Mouse (Mus musculus): ENCODE measurements around the gene Pcdh15.

GRCm38 (mm10) chr10:74359526-74359925, 1260.4 kb downstream of the Pcdh15 start:
- TF ChIP-seq POLR2A (IDR thresholded peaks at IDR 0.05; ENCODE audit: borderline replicate concordance, insufficient read depth, low read length) (no peak), CTCF (IDR thresholded peaks at IDR 0.05; ENCODE audit: borderline replicate concordance, insufficient read depth, low read depth, low read length) (no peak)

Measured in cerebellum, adult 2 months (tissue).